Mouse (Mus musculus) limb, embryonic 14.5 days (tissue): Measurements from ENCODE around the gene Mcemp1. TPM values are rescaled to one million over a fixed set of nuclear protein-coding genes. Genes with fewer than 3 reads are reported as not detected.

ENCODE experiments used
- ATAC-seq: fragments of 200-750 bp; cut with Nextera tagmentation; 2 replicates; pipeline ENCODE4 v1.8.0; 2017; ENCODE audit warnings: low read depth, moderate number of reproducible peaks, moderate TSS enrichment; ENCODE audit not compliant: low FRiP score
- DNase-seq: peaks from one replicate; pipeline ENCODE4 v3.0.0-alpha.2; 2015; ENCODE audit warnings: low spot score
- H3K27ac ChIP-seq: fragments of 300-500 bp; sonication (generic); replicated peaks from 2 replicates; pipeline ENCODE4 v1.5.1; 2014; ENCODE audit warnings: low read depth, mild to moderate bottlenecking, low read length, moderate library complexity, mixed read lengths
- H3K27me3 ChIP-seq: fragments of 300-500 bp; sonication (generic); 2 replicates; pipeline ENCODE4 v1.6.1; 2014; ENCODE audit warnings: low read length, mixed read lengths; ENCODE audit not compliant: control insufficient read depth, insufficient read depth
- H3K36me3 ChIP-seq: fragments of 300-500 bp; sonication (generic); 2 replicates; pipeline ENCODE4 v1.6.1; 2014; ENCODE audit warnings: mild to moderate bottlenecking, low read length, moderate library complexity, mixed read lengths; ENCODE audit not compliant: control insufficient read depth, insufficient read depth
- H3K4me1 ChIP-seq: fragments of 300-500 bp; sonication (generic); 2 replicates; pipeline ENCODE4 v1.6.1; 2014; ENCODE audit warnings: antibody characterized with exemption, low read length, mixed read lengths; ENCODE audit not compliant: control insufficient read depth, insufficient read depth
- H3K4me2 ChIP-seq: fragments of 300-500 bp; sonication (generic); replicated peaks from 2 replicates; pipeline ENCODE4 v1.6.1; 2014; ENCODE audit warnings: low read depth, mild to moderate bottlenecking, low read length, moderate library complexity; ENCODE audit not compliant: severe bottlenecking
- H3K4me3 ChIP-seq: fragments of 300-500 bp; sonication (generic); replicated peaks from 2 replicates; pipeline ENCODE4 v1.5.1; 2014; ENCODE audit warnings: low read length
- H3K9ac ChIP-seq: fragments of 300-500 bp; sonication (generic); 2 replicates; pipeline ENCODE4 v1.6.1; 2014; ENCODE audit warnings: mild to moderate bottlenecking, low read depth, low read length, moderate library complexity; ENCODE audit not compliant: severe bottlenecking
- H3K9me3 ChIP-seq: fragments of 300-500 bp; sonication (generic); 2 replicates; pipeline ENCODE4 v1.6.1; 2016; ENCODE audit warnings: low read length; ENCODE audit not compliant: control insufficient read depth
- POLR2A ChIP-seq: fragments of 200-500 bp; IDR thresholded peaks from 2 replicates; pipeline ENCODE4 v1.8.0; 2012; ENCODE audit warnings: inconsistent platforms, mild to moderate bottlenecking, moderate library complexity, borderline replicate concordance; ENCODE audit not compliant: insufficient read depth, insufficient read length; ENCODE audit errors: extremely low read depth
- WGBS: fragments of 180-500 bp; shearing (Covaris S2); extraction: QIAGEN DNeasy Blood & Tissue Kit; methylation state at CpG from one replicate; pipeline ENCODE4 v1.1.7; 2014; 5-methylcytosine and 5-hydroxymethylcytosine counted together
- polyA plus RNA-seq, 2 experiments: library from polyadenylated mRNA; depleted of rRNA in 1 of 2; stranded (reverse) in 1 of 2; unstranded in 1 of 2; fragments of >200 nt; fragmentation: Nextera tagmentation in 1 of 2; extraction: Ambion mirVana in 1 of 2; gene quantifications; 2 replicates each; pipeline versions ENCODE4 v1.2.1 to v1.2.3; 2012 to 2014

Mcemp1 gene
- polyA plus RNA-seq, 2 experiments, result 0.29 to 0.34 TPM

GRCm38 (mm10) chr8:3671980-3672491, 6.5 kb downstream of the Mcemp1 start, which contains the start of gene Fcor:
Gene Fcor (minus strand): TSS chr8:3672362.
- H3K36me3 ChIP-seq, result no peaks in the 10 kb centered on the region
- H3K4me2 ChIP-seq, result peak within 1 kb of the TSS; percentile 64
- TF ChIP-seq POLR2A, result 0 out of 2 replicates have a peak, but pooled peaks have one; percentile 37
- peak within 1 kb of the TSS; percentile 70 for H3K27ac ChIP-seq
- peak within 1 kb of the TSS; percentile 54 for H3K4me3 ChIP-seq
- WGBS, result under 1% methylated on average over 23 of the region's 23 CpGs
- no peaks in the 10 kb centered on the region for H3K9me3 ChIP-seq
- H3K27me3 ChIP-seq, result no peaks in the 10 kb centered on the region
- DNase-seq, result peak; percentile 89
- H3K4me1 ChIP-seq, result peaks cover 2% of the 10 kb centered on the region; the same call in 1 of the 2 replicates
- ATAC-seq, result peak; percentile 87
- H3K9ac ChIP-seq, result peak within 1 kb of the TSS; percentile 62

- Histone ChIP-seq H3K36me3 (peaks cover 10% of the 10 kb centered on the region), H3K9ac (no peak overlapping the region), H3K9me3 (no peaks in the 10 kb centered on the region), H3K27ac (no peak overlapping the region), H3K4me1 (peaks cover 7% of the 10 kb centered on the region), H3K4me3 (no peak overlapping the region), H3K4me2 (no peak overlapping the region), H3K27me3 (no peaks in the 10 kb centered on the region)
- ATAC-seq (no peak), DNase-seq (no peak)
- TF ChIP-seq POLR2A, result no peak
- 53% methylated on average over 3 of the region's 3 CpGs for WGBS
Observed at GRCm38 (mm10) chr8:3674671-3675070, 9.1 kb downstream of the Mcemp1 start.

- Histone ChIP-seq H3K27ac (peak within 1 kb of the TSS; percentile 88), H3K4me1 (peaks cover 7% of the 10 kb centered on the region), H3K9ac (peak within 1 kb of the TSS; percentile 97), H3K27me3 (no peaks in the 10 kb centered on the region), H3K4me3 (peak within 1 kb of the TSS; percentile 90), H3K36me3 (peaks cover 26% of the 10 kb centered on the region), H3K4me2 (peak within 1 kb of the TSS; percentile 89), H3K9me3 (no peaks in the 10 kb centered on the region)
- 0 out of 2 replicates have a peak, but pooled peaks have one; percentile 50 for TF ChIP-seq POLR2A
- DNase-seq (peak; percentile 93), ATAC-seq (peak; percentile 90)
- 2% methylated on average over 60 of the region's 61 CpGs for WGBS
Observed at GRCm38 (mm10) chr8:3676131-3676992, 10.8 kb downstream of the Mcemp1 start, which contains the start of gene Trappc5. Gene Trappc5 (plus strand): TSS chr8:3676299.

GRCm38 (mm10) chr8:3676993-3677579, 11.5 kb downstream of the Mcemp1 start:
- peak overlapping the region; percentile 97 for H3K9ac ChIP-seq
- DNase-seq, result no peak
- 0 out of 2 replicates have a peak, but pooled peaks have one; percentile 1 for ATAC-seq
- H3K27ac ChIP-seq, result peak overlapping the region; percentile 88; the same call in 1 of the 2 replicates
- peak overlapping the region; percentile 90 for H3K4me3 ChIP-seq
- H3K4me2 ChIP-seq, result peak overlapping the region; percentile 89
- no peaks in the 10 kb centered on the region for H3K27me3 ChIP-seq
- TF ChIP-seq POLR2A, result no peak
- 4% methylated on average over 15 of the region's 15 CpGs for WGBS
- H3K4me1 ChIP-seq, result peaks cover 7% of the 10 kb centered on the region
- H3K36me3 ChIP-seq, result peaks cover 29% of the 10 kb centered on the region
- H3K9me3 ChIP-seq, result no peaks in the 10 kb centered on the region

- no peak for ATAC-seq
- H3K36me3 ChIP-seq, result peaks cover 36% of the 10 kb centered on the region
- H3K4me2 ChIP-seq, result no peak overlapping the region
- no peaks in the 10 kb centered on the region for H3K9me3 ChIP-seq
- H3K27ac ChIP-seq, result no peak overlapping the region
- H3K4me1 ChIP-seq, result peaks cover 7% of the 10 kb centered on the region
- no peak overlapping the region for H3K4me3 ChIP-seq
- WGBS, result 96% methylated on average over 23 of the region's 23 CpGs
- no peak for TF ChIP-seq POLR2A
- no peak for DNase-seq
- no peak overlapping the region for H3K9ac ChIP-seq
- no peaks in the 10 kb centered on the region for H3K27me3 ChIP-seq
Observed at GRCm38 (mm10) chr8:3678831-3679230, 13.3 kb downstream of the Mcemp1 start.
